Mouse (Mus musculus) liver, embryonic 16.5 days (tissue): ENCODE measurements around the gene Gk5. TPM values are rescaled to one million over a fixed set of nuclear protein-coding genes. Genes with fewer than 3 reads are reported as not detected.
"Not testable (repeated sequence)": the region's sequence is repeated elsewhere in the genome, so short reads cannot be mapped to it uniquely, and the experiment has no call there.

Experiments used
- ATAC-seq: fragments of 200-750 bp; cut with Nextera tagmentation; 2 replicates; pipeline ENCODE4 v1.8.0; 2017; ENCODE audit warnings: low read depth, mild to moderate bottlenecking, moderate number of reproducible peaks, moderate library complexity
- H3K27ac ChIP-seq: fragments of 300-500 bp; sonication (generic); 2 replicates; pipeline ENCODE4 v1.5.1; 2014; ENCODE audit warnings: mild to moderate bottlenecking, low read length
- H3K27me3 ChIP-seq: fragments of 300-500 bp; sonication (generic); 2 replicates; pipeline ENCODE4 v1.6.1; 2014; ENCODE audit warnings: low read depth, low read length, mixed read lengths; ENCODE audit not compliant: control insufficient read depth, insufficient read depth
- H3K36me3 ChIP-seq: fragments of 300-500 bp; sonication (generic); 2 replicates; pipeline ENCODE4 v1.6.1; 2014; ENCODE audit warnings: mild to moderate bottlenecking; ENCODE audit not compliant: control insufficient read depth, insufficient read depth
- H3K4me1 ChIP-seq: fragments of 300-500 bp; sonication (generic); 2 replicates; pipeline ENCODE4 v1.6.1; 2014; ENCODE audit warnings: low read depth, low read length, mixed read lengths; ENCODE audit not compliant: control insufficient read depth
- H3K4me2 ChIP-seq: fragments of 300-500 bp; sonication (generic); 2 replicates; pipeline ENCODE4 v1.6.1; 2014; ENCODE audit warnings: low read depth, low read length, mixed read lengths
- H3K4me3 ChIP-seq: fragments of 300-500 bp; sonication (generic); 2 replicates; pipeline ENCODE4 v1.5.1; 2014; ENCODE audit warnings: low read depth, mild to moderate bottlenecking, low read length
- H3K9ac ChIP-seq: fragments of 300-500 bp; sonication (generic); 2 replicates; pipeline ENCODE4 v1.6.1; 2014; ENCODE audit warnings: low read depth, low read length
- H3K9me3 ChIP-seq: fragments of 300-500 bp; sonication (generic); replicated peaks from 2 replicates; pipeline ENCODE4 v1.6.1; 2016; ENCODE audit warnings: low read length; ENCODE audit not compliant: control insufficient read depth
- WGBS: fragments of 180-500 bp; shearing (Covaris S2); extraction: QIAGEN DNeasy Blood & Tissue Kit; methylation state at CpG from one replicate; pipeline ENCODE4 v1.1.7; 2014; ENCODE audit not compliant: insufficient replicate concordance; 5-methylcytosine and 5-hydroxymethylcytosine counted together
- polyA plus RNA-seq: library from polyadenylated mRNA; unstranded; fragments of >200 nt; fragmentation: Nextera tagmentation; extraction: Ambion mirVana; gene quantifications from 2 replicates; pipeline ENCODE4 v1.2.1, GENCODE M21; 2015

The Gk5 gene
- polyA plus RNA-seq = 0.42 and 0.46 TPM in 2 replicates

DNA sequence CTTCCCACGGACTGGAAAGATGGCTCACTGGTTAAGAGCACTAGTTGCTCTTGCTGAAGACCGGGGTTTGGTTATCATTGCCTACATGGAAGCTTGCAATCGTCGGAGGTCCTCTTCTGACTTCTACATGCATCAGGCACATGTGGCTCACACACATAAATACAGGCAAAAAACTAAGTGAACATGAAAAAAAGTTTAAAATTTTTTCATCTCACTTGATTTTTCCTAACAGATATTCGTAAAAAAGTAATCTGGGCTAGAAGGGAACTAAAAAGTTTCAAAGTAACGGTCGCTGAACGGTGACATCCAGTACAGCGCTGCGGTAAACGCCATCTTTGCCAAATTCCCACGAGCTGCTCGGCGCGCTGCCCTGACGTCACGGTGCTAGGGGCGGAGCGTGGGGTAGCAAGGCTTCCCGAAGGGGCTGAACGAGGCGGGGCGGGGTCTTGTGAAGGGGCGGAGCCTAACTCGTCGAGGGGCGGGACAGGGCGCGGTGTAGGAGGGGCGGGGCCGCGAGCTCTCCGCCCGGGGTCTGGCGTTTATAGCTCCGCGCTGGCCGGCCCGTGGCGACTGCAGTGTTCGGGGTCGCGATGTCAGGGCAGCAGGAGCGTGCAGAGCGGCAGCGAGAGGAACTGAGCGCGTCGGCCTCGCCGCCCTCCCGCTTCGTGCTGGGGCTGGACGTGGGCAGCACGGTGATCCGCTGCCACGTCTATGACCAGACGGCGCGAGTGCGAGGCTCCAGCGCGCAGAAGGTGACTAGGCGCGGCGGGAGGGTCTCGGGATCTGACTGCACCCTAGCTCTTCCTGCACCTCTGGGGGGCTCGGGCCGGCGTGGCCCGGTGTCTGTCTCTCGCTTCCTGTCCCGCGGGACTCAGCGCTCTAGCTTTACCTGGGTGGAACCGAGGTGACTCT is at the start of gene Gk5:
Gene Gk5, plus strand, starts transcription at position 502 of the 912 bp plus-strand sequence.
- Histone ChIP-seq H3K27me3 (peaks cover 9% of the 10 kb centered on the region), H3K36me3 (no peaks in the 10 kb centered on the region), H3K4me2 (peak within 1 kb of the TSS; percentile 65), H3K9me3 (no peaks in the 10 kb centered on the region), H3K9ac (peak within 1 kb of the TSS; percentile 46; the same call in 1 of the 2 replicates), H3K4me1 (peaks cover 5% of the 10 kb centered on the region), H3K4me3 (peak within 1 kb of the TSS; percentile 58), H3K27ac (no peak within 1 kb of the TSS)
- ATAC-seq = peak; percentile 96
- under 1% methylated on average over 76 of the region's 76 CpGs for WGBS

DNA sequence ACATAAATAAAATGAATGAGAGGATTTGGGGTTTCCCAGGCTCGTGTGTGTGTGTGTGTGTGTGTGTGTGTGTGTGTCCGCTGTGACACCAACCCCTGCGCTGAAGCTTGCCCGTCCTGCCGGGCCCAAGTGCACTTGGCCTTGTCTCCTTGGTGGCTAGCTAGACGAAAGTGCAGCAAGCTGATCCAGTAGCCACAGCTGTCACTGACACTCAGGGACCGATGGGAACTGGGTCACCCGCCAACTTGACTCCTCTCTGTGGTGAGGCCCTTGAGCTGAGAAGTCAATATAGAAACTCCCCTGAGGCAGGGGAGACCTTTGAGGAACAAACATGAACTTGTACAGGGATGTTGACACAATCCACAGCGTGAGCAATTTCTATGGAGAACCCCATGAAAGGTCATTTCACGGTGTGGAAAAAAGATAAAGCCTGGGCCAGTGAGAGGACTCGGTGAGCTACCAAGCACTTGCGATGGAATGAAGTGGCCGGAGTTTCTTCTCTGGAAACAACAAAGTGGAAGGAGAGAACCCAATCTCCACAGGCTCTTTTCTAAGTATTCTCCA is 40.3 kb upstream of the Gk5 start:
- no peaks in the 10 kb centered on the region for H3K9me3 ChIP-seq
- peaks cover 20% of the 10 kb centered on the region for H3K27me3 ChIP-seq
- no peak for ATAC-seq
- no peaks in the 10 kb centered on the region for H3K4me1 ChIP-seq
- no peak overlapping the region for H3K9ac ChIP-seq
- H3K4me3 ChIP-seq = no peak overlapping the region
- no peak overlapping the region for H3K27ac ChIP-seq
- H3K36me3 ChIP-seq = no peaks in the 10 kb centered on the region
- 70% methylated on average over 13 of the region's 13 CpGs for WGBS
- H3K4me2 ChIP-seq = no peak overlapping the region

DNA sequence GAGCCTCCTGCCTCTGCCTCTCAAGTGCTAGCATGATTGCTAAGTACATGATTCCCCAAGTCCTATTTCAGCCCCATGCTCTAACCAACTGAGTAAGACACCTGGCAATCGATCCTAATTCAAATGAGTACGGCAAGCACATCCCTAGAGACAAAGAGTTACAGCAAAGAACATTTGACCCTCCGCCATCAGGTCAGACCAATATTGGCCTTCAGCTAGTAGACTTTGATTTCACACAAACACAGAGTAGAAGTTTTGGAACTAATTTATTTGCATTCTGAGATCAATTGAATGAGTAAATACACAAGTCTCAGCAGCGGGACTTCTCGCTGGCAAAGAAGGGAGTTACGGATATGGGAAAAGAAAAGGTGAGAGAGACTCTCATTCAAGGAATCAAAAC is 33.9 kb upstream of the Gk5 start:
- no peak for ATAC-seq
- no peak overlapping the region for H3K4me2 ChIP-seq
- peaks cover 15% of the 10 kb centered on the region; the same call in 1 of the 2 replicates for H3K27me3 ChIP-seq
- 68% methylated on average over 6 of the region's 6 CpGs for WGBS
- no peak overlapping the region for H3K9ac ChIP-seq
- H3K27ac ChIP-seq = no peak overlapping the region
- H3K4me3 ChIP-seq = no peak overlapping the region
- H3K36me3 ChIP-seq = no peaks in the 10 kb centered on the region
- no peaks in the 10 kb centered on the region for H3K9me3 ChIP-seq
- no peaks in the 10 kb centered on the region for H3K4me1 ChIP-seq

DNA sequence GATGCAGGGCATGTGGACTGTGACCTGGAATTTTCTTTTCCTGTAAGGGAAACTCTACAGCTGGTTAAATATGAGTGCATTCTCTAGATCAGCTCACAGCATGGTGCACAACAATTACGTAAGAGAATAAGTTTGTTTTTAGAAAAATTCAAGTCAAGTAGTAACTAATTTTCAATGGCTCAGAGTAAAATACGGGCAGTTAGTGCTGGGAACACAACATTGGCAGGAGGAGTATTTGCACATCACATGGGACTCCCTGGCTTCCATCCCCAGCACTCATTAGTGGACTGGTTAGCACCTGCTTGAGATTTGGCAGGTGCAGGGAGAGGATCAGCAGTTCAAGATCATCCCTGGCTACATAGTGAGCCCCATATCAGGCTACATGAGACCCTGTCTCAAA is 31.5 kb upstream of the Gk5 start:
- peaks cover 2% of the 10 kb centered on the region; the same call in 1 of the 2 replicates for H3K9me3 ChIP-seq
- no peak overlapping the region for H3K27ac ChIP-seq
- no peak overlapping the region for H3K4me2 ChIP-seq
- H3K4me3 ChIP-seq = no peak overlapping the region
- H3K27me3 ChIP-seq = peaks cover 14% of the 10 kb centered on the region
- ATAC-seq = no peak
- H3K36me3 ChIP-seq = no peaks in the 10 kb centered on the region
- 67% methylated on average over 2 of the region's 2 CpGs for WGBS
- H3K4me1 ChIP-seq = no peaks in the 10 kb centered on the region
- no peak overlapping the region for H3K9ac ChIP-seq

DNA sequence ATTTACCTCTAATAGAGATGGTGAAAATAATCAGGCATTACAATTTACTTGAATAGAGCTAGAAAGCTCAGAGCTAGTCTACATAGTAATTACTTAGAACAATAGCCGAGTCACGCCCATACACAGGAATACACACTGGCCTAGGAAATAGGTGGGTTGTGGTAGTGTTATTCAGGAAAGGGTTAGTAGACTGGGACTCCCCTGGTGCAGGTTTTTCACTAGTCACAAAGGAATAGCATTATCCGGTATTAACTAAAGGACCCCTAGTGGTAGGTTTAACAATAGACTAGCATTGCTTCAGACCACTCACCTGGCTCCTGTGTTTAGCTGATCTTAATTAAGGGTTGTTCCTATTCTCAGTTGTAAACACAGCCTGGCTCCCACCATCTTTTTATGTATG is 30.7 kb upstream of the Gk5 start:
- peaks cover 14% of the 10 kb centered on the region for H3K27me3 ChIP-seq
- H3K4me3 ChIP-seq, H3K27ac ChIP-seq, H3K4me1 ChIP-seq, H3K9ac ChIP-seq, H3K36me3 ChIP-seq, ATAC-seq, H3K9me3 ChIP-seq, H3K4me2 ChIP-seq: not testable (repeated sequence)
- WGBS = 75% methylated on average over 3 of the region's 3 CpGs

DNA sequence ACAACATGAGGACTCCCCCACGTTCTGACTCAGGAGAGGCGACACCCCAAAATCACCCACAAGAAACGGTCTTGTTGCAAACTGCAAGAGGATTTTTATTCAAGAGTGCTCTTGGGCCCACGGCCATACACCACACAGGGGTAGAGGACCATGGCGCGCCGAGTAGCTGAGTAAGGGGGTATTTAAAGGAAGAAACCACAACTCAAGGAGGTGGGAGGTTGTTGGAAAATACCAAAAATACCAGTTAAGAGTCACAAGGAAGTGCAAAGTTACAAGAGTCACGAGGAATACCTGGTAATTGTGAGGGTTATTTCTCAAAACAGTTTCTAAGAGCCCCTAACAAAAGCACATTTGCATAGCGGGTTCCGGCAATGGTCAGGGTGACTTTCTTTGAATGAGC is 26.5 kb upstream of the Gk5 start:
- not testable (repeated sequence) for H3K27ac ChIP-seq, H3K27me3 ChIP-seq, H3K4me3 ChIP-seq, H3K9me3 ChIP-seq, H3K36me3 ChIP-seq, H3K9ac ChIP-seq, H3K4me2 ChIP-seq, ATAC-seq, H3K4me1 ChIP-seq
- 77% methylated on average over 10 of the region's 10 CpGs for WGBS

- no peaks in the 10 kb centered on the region for H3K4me1 ChIP-seq
- H3K27me3 ChIP-seq = peaks cover 6% of the 10 kb centered on the region
- H3K4me3 ChIP-seq = no peak overlapping the region
- peaks cover 7% of the 10 kb centered on the region; the same call in 1 of the 2 replicates for H3K9me3 ChIP-seq
- no peak overlapping the region for H3K9ac ChIP-seq
- WGBS = 82% methylated on average over 1 of the region's 1 CpGs
- H3K27ac ChIP-seq = no peak overlapping the region
- ATAC-seq = no peak
- H3K4me2 ChIP-seq = no peak overlapping the region
- no peaks in the 10 kb centered on the region for H3K36me3 ChIP-seq
Measured at GRCm38 (mm10) chr9:96093221-96093620, 25.9 kb upstream of the Gk5 start.

- Histone ChIP-seq H3K4me2 (no peak overlapping the region), H3K4me3 (no peak overlapping the region), H3K9me3 (peaks cover 8% of the 10 kb centered on the region; the same call in 1 of the 2 replicates), H3K4me1 (no peaks in the 10 kb centered on the region), H3K36me3 (no peaks in the 10 kb centered on the region), H3K9ac (no peak overlapping the region), H3K27me3 (peaks cover 3% of the 10 kb centered on the region), H3K27ac (no peak overlapping the region)
- 16% methylated on average over 1 of the region's 1 CpGs for WGBS
- no peak for ATAC-seq
Measured at GRCm38 (mm10) chr9:96094341-96094740, 24.8 kb upstream of the Gk5 start.

DNA sequence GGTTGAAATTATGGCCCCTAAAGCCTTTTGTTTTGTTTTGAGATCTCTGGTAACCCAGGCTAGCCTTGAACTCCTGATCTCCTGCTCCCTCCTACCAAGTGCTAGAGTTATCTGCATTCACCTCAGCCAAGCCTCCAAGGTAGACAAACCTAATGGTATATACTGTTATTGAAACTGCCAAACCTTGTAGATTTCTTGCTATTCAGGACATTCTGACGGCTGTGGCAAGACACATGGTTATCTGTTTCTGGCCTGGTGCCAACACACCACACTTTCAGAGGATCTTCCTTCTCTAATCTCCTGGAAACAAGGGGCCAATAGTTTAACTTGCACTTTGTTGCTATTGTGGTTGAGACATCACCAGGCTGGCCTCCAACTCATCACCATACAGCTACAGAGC is 24.0 kb upstream of the Gk5 start:
- no peak overlapping the region for H3K9ac ChIP-seq
- H3K36me3 ChIP-seq = no peaks in the 10 kb centered on the region
- H3K4me2 ChIP-seq = no peak overlapping the region
- H3K27me3 ChIP-seq = peaks cover 3% of the 10 kb centered on the region
- 14% methylated on average over 1 of the region's 1 CpGs for WGBS
- no peak for ATAC-seq
- H3K27ac ChIP-seq = no peak overlapping the region
- H3K4me1 ChIP-seq = no peaks in the 10 kb centered on the region
- H3K4me3 ChIP-seq = no peak overlapping the region
- H3K9me3 ChIP-seq = peaks cover 11% of the 10 kb centered on the region; the same call in 1 of the 2 replicates
